Mouse (Mus musculus) heart, embryonic 15.5 days (tissue): ENCODE results near the gene Enho. TPM values are rescaled to one million over a fixed set of nuclear protein-coding genes. Genes with fewer than 3 reads are reported as not detected.

Experiments
- ATAC-seq: fragments of 200-750 bp; cut with Nextera tagmentation; replicated peaks from 2 replicates; pipeline ENCODE4 v1.8.0; 2017; ENCODE audit warnings: low read depth, moderate TSS enrichment; ENCODE audit not compliant: insufficient number of reproducible peaks, insufficient read depth, low FRiP score
- H3K27ac ChIP-seq: fragments of 300-500 bp; sonication (generic); 2 replicates; pipeline ENCODE4 v1.5.1; 2015; ENCODE audit warnings: mild to moderate bottlenecking, inconsistent platforms
- H3K27me3 ChIP-seq: fragments of 300-500 bp; sonication (generic); 2 replicates; pipeline ENCODE4 v1.6.1; 2015; ENCODE audit warnings: inconsistent platforms
- H3K36me3 ChIP-seq: fragments of 300-500 bp; sonication (generic); 2 replicates; pipeline ENCODE4 v1.6.1; 2015; ENCODE audit warnings: mild to moderate bottlenecking, inconsistent platforms
- H3K4me1 ChIP-seq: fragments of 300-500 bp; sonication (generic); replicated peaks from 2 replicates; pipeline ENCODE4 v1.6.1; 2015; ENCODE audit warnings: inconsistent platforms
- H3K4me2 ChIP-seq: fragments of 300-500 bp; sonication (generic); 2 replicates; pipeline ENCODE4 v1.6.1; 2015; ENCODE audit warnings: inconsistent platforms, mild to moderate bottlenecking, moderate library complexity
- H3K4me3 ChIP-seq: fragments of 300-500 bp; sonication (generic); 2 replicates; pipeline ENCODE4 v1.5.1; 2015; ENCODE audit warnings: mild to moderate bottlenecking, inconsistent platforms
- H3K9ac ChIP-seq: fragments of 300-500 bp; sonication (generic); 2 replicates; pipeline ENCODE4 v1.6.1; 2015; ENCODE audit warnings: mild to moderate bottlenecking, inconsistent platforms
- H3K9me3 ChIP-seq: fragments of 300-500 bp; sonication (generic); replicated peaks from 2 replicates; pipeline ENCODE4 v1.6.1; 2016; ENCODE audit warnings: inconsistent platforms
- WGBS: fragments of 180-500 bp; shearing (Covaris S2); methylation state at CpG from one replicate; pipeline ENCODE4 v1.1.7; 2015; ENCODE audit warnings: mixed read lengths; 5-methylcytosine and 5-hydroxymethylcytosine counted together
- polyA plus RNA-seq: library from polyadenylated mRNA; unstranded; fragments of >200 nt; fragmentation: Nextera tagmentation; extraction: Ambion mirVana; gene quantifications from 2 replicates; pipeline ENCODE4 v1.2.1, GENCODE M21; 2015

The Enho gene
- polyA plus RNA-seq, 1 experiment from 2014 or later: 3.3 TPM

- WGBS: 66% methylated on average over 11 of the region's 11 CpGs
- no peaks in the 10 kb centered on the region for H3K36me3 ChIP-seq
- peaks cover 55% of the 10 kb centered on the region for H3K27me3 ChIP-seq
- no peak overlapping the region for H3K4me2 ChIP-seq
- H3K27ac ChIP-seq: no peak overlapping the region
- no peak for ATAC-seq
- no peaks in the 10 kb centered on the region for H3K9me3 ChIP-seq
- no peak overlapping the region for H3K4me3 ChIP-seq
- H3K9ac ChIP-seq: no peak overlapping the region
- H3K4me1 ChIP-seq: peaks cover 36% of the 10 kb centered on the region
These were observed 22.6 kb upstream of the Enho start for GRCm38 (mm10) chr4:41662723-41663122.

- WGBS: 30% methylated on average over 11 of the region's 11 CpGs
- H3K4me3 ChIP-seq: no peak overlapping the region
- no peak overlapping the region for H3K9ac ChIP-seq
- H3K36me3 ChIP-seq: no peaks in the 10 kb centered on the region
- no peaks in the 10 kb centered on the region for H3K9me3 ChIP-seq
- no peak overlapping the region for H3K4me2 ChIP-seq
- peaks cover 60% of the 10 kb centered on the region for H3K27me3 ChIP-seq
- H3K4me1 ChIP-seq: peaks cover 36% of the 10 kb centered on the region
- H3K27ac ChIP-seq: no peak overlapping the region
- ATAC-seq: no peak; the same call in 1 of the 2 replicates
These were observed 20.8 kb upstream of the Enho start for GRCm38 (mm10) chr4:41660851-41661430.

- H3K4me2 ChIP-seq: no peak overlapping the region
- peaks cover 61% of the 10 kb centered on the region for H3K27me3 ChIP-seq
- no peak overlapping the region for H3K27ac ChIP-seq
- no peak for ATAC-seq
- H3K9ac ChIP-seq: no peak overlapping the region
- peaks cover 24% of the 10 kb centered on the region for H3K4me1 ChIP-seq
- no peaks in the 10 kb centered on the region for H3K9me3 ChIP-seq
- H3K36me3 ChIP-seq: no peaks in the 10 kb centered on the region
- H3K4me3 ChIP-seq: no peak overlapping the region
- 63% methylated on average over 13 of the region's 13 CpGs for whole genome bisulfite sequencing
These were observed 19.4 kb upstream of the Enho start for GRCm38 (mm10) chr4:41659556-41659955.

- peaks cover 18% of the 10 kb centered on the region for H3K4me1 ChIP-seq
- no peak overlapping the region for H3K4me2 ChIP-seq
- peak; percentile 24; the same call in 1 of the 2 replicates for ATAC-seq
- no peak overlapping the region for H3K4me3 ChIP-seq
- no peak overlapping the region for H3K9ac ChIP-seq
- peaks cover 54% of the 10 kb centered on the region for H3K27me3 ChIP-seq
- WGBS: 19% methylated on average over 25 of the region's 25 CpGs
- H3K27ac ChIP-seq: no peak overlapping the region
- H3K9me3 ChIP-seq: no peaks in the 10 kb centered on the region
- no peaks in the 10 kb centered on the region for H3K36me3 ChIP-seq
These were observed 18.7 kb upstream of the Enho start for GRCm38 (mm10) chr4:41658566-41659384.

GRCm38 (mm10) chr4:41655525-41655924 is 15.4 kb upstream of the Enho start:
- ATAC-seq: no peak
- no peaks in the 10 kb centered on the region for H3K9me3 ChIP-seq
- H3K36me3 ChIP-seq: no peaks in the 10 kb centered on the region
- H3K4me1 ChIP-seq: 0 out of 2 replicates have a peak, but pooled peaks cover 6% of the 10 kb centered on the region
- peaks cover 34% of the 10 kb centered on the region for H3K27me3 ChIP-seq
- H3K4me3 ChIP-seq: no peak overlapping the region
- 85% methylated on average over 2 of the region's 2 CpGs for WGBS
- H3K27ac ChIP-seq: no peak overlapping the region
- H3K9ac ChIP-seq: no peak overlapping the region
- H3K4me2 ChIP-seq: no peak overlapping the region

- H3K4me1 ChIP-seq: 0 out of 2 replicates have a peak, but pooled peaks cover 6% of the 10 kb centered on the region
- no peak overlapping the region for H3K27ac ChIP-seq
- H3K4me2 ChIP-seq: no peak overlapping the region
- no peak overlapping the region for H3K9ac ChIP-seq
- H3K36me3 ChIP-seq: no peaks in the 10 kb centered on the region
- H3K9me3 ChIP-seq: no peaks in the 10 kb centered on the region
- no peak for ATAC-seq
- peaks cover 27% of the 10 kb centered on the region for H3K27me3 ChIP-seq
- no peak overlapping the region for H3K4me3 ChIP-seq
- WGBS: 15% methylated on average over 7 of the region's 7 CpGs
These were observed 14.1 kb upstream of the Enho start for GRCm38 (mm10) chr4:41654217-41654616.

GRCm38 (mm10) chr4:41653730-41654129 is 13.6 kb upstream of the Enho start:
- H3K27me3 ChIP-seq: peaks cover 24% of the 10 kb centered on the region

GRCm38 (mm10) chr4:41653296-41653695 is 13.2 kb upstream of the Enho start:
- no peak overlapping the region for H3K27ac ChIP-seq
- no peak for ATAC-seq
- H3K9me3 ChIP-seq: no peaks in the 10 kb centered on the region
- H3K36me3 ChIP-seq: no peaks in the 10 kb centered on the region
- WGBS: 45% methylated on average over 6 of the region's 6 CpGs
- H3K4me1 ChIP-seq: no peaks in the 10 kb centered on the region
- no peak overlapping the region for H3K4me2 ChIP-seq
- no peak overlapping the region for H3K4me3 ChIP-seq
- H3K9ac ChIP-seq: no peak overlapping the region
- peaks cover 21% of the 10 kb centered on the region for H3K27me3 ChIP-seq

More at GRCm38 (mm10) chr4:41653730-41654129, 13.6 kb upstream of the Enho start:
- Histone ChIP-seq H3K9me3 (no peaks in the 10 kb centered on the region), H3K9ac (no peak overlapping the region), H3K36me3 (no peaks in the 10 kb centered on the region), H3K4me1 (0 out of 2 replicates have a peak, but pooled peaks cover 3% of the 10 kb centered on the region), H3K27ac (no peak overlapping the region), H3K4me2 (no peak overlapping the region), H3K4me3 (no peak overlapping the region)
- no peak for ATAC-seq
- WGBS: 47% methylated on average over 6 of the region's 6 CpGs

- WGBS: 57% methylated on average over 7 of the region's 7 CpGs
- H3K4me1 ChIP-seq: no peaks in the 10 kb centered on the region
- H3K36me3 ChIP-seq: no peaks in the 10 kb centered on the region
- ATAC-seq: no peak
- H3K9ac ChIP-seq: no peak overlapping the region
- H3K9me3 ChIP-seq: no peaks in the 10 kb centered on the region
- no peaks in the 10 kb centered on the region for H3K27me3 ChIP-seq
- H3K4me2 ChIP-seq: no peak overlapping the region
- H3K27ac ChIP-seq: no peak overlapping the region
- H3K4me3 ChIP-seq: no peak overlapping the region
These were observed 8.5 kb upstream of the Enho start for GRCm38 (mm10) chr4:41648627-41649026.

- H3K9me3 ChIP-seq: no peaks in the 10 kb centered on the region
- no peak overlapping the region for H3K4me2 ChIP-seq
- H3K9ac ChIP-seq: no peak overlapping the region
- H3K27ac ChIP-seq: no peak overlapping the region
- H3K27me3 ChIP-seq: no peaks in the 10 kb centered on the region
- ATAC-seq: no peak
- H3K36me3 ChIP-seq: no peaks in the 10 kb centered on the region
- H3K4me3 ChIP-seq: no peak overlapping the region
- 66% methylated on average over 4 of the region's 4 CpGs for WGBS
- H3K4me1 ChIP-seq: no peaks in the 10 kb centered on the region
These were observed 8.0 kb upstream of the Enho start for GRCm38 (mm10) chr4:41648157-41648556.

- WGBS: 17% methylated on average over 5 of the region's 5 CpGs
- Histone ChIP-seq H3K36me3 (no peaks in the 10 kb centered on the region), H3K9ac (0 out of 2 replicates have a peak overlapping the region, but pooled peaks have one; percentile 6), H3K27me3 (no peaks in the 10 kb centered on the region), H3K4me1 (no peaks in the 10 kb centered on the region), H3K4me3 (no peak overlapping the region), H3K27ac (no peak overlapping the region), H3K9me3 (no peaks in the 10 kb centered on the region), H3K4me2 (no peak overlapping the region)
- ATAC-seq: no peak
These were observed 5.4 kb upstream of the Enho start for GRCm38 (mm10) chr4:41645488-41645887.
